Mouse (Mus musculus) gastrocnemius, postnatal 25 days (tissue): ENCODE results near the gene Acss1. TPM values are rescaled to one million over a fixed set of nuclear protein-coding genes. Genes with fewer than 3 reads are reported as not detected.
A peak's percentile ranks its signal among the peaks of the same experiment; 100 is the strongest.

Experiments used
- DNase-seq: peaks from one replicate; pipeline ENCODE4 v3.0.0; 2022
- total RNA-seq, 2 experiments: library from RNA; stranded (reverse); gene quantifications; 1 replicate in 1 of 2; 2 replicates in 1 of 2; pipeline ENCODE4 v1.2.3; 2021

The Acss1 gene
- total RNA-seq, 2 experiments from 2014 or later = 6.8 to 16.6 TPM

DNA sequence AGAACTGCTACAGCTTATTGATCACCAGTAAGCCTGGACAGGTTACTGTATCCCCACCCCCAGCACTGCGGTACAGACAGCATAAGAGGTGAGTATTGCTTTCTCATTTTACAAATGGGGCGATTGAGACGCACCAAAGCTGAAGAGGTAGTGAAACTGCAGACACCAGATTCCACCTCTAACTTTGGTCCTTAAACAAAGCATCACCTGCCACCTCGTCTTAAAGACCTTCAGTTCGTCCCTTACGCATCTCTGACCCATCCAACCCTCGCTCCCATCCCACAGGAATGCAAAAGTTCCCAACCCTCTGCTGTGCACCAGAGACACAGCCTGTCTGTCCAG lies 1.6 kb downstream of the Acss1 start:
- no peak for DNase-seq

DNA sequence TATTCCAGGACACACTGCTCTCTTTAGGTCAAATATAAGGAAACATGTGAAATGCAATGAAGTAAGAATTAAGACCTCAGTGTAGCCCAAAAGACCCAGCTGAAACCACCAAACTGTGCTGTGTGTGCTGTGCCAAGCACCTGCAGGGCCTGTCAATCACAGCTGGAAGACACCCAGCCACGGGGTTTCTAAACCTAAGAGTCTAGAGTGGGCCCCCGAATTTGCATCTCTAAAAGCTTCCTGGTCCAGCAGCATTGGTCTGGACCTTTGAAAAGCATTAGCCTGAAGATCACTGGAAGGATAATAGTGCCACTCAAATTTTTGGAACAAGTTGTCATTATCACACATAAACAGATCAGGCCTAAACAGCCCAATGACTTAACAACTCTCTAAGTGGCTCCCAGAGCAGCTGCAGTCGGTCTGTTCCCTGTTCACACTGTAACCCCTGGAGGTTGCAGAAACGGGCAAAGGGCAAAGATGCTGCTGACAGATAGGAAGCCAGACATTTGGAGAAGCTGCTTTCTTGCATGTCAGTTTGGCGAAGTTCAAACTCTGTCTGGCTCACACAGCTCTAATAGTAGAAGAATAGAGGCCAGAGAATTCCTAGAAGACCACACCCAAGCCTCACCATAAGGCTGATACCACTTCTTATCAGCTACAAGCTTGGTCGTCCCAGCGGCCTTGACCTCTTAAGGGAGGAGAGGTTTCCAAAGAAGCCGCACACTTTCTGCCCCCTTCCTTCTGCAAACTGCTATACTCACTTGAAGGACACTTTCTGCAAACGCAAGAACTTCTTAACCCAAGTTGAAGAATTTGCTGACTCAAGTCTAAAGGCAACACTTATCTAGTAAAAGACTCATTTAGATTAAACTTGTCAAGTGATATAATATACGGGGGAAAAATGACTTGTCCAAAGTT lies 2.5 kb downstream of the Acss1 start:
- DNase-seq = no peak

DNA sequence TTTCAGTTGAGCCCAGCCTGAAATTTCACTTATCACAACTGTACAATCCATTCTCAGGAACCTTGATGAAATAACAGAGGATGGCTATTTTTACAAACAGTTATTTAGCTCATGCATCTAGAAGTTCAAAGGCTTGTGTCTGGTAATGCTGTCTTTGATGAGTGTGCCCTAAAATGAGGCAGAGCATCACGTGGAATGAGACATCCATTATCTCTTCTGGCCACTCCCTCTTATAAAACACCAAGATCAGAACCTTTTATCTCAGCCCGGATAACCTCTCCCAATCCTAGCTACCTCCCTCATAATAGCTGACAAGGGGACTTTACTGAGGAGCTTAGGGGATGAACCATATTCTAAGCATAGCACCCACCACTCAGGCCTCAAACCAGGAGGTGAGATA lies 3.3 kb downstream of the Acss1 start:
- no peak for DNase-seq

DNA sequence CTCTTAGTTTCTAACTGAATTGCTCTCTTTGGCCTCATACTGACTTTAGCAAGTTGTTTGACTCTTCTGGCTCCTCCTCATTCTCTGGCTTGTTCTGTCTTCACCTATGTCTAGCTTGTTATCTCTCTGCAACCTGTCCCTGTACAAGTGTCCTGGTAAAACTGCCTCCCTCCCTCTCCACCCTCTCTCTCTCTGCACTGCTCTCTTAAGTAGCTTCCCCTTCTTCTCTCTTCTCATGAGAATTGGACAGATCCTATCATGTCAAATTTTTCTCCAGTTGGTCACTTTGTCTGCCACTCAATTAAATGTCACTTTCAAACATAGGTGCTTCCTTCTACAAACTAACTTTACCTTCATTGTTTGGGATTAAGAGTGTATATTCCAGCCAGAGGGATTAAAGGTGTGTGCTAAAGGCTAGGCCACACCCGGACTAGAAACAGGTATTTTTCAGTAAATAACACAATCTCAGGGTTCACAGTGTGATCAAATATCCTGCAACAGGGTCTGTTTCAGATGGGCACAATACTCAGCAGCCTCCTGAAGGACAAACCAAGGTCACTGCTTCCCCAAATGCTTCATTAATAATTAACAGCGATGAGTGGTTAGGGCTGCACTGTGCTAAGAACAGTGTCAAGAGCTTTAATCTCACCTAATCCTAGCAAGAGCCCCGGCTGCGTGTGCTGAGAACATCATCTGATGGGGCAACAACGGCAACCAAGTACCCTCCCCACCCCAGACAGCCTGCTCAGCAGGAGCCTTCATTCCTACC lies 4.0 kb downstream of the Acss1 start:
- no peak for DNase-seq

- DNase-seq = no peak
Measured at GRCm38 (mm10) chr2:150663255-150663654, 5.0 kb downstream of the Acss1 start.

- no peak for DNase-seq
Measured at GRCm38 (mm10) chr2:150662007-150662406, 6.3 kb downstream of the Acss1 start.

GRCm38 (mm10) chr2:150660668-150661451 lies 7.4 kb downstream of the Acss1 start:
- DNase-seq = no peak

DNA sequence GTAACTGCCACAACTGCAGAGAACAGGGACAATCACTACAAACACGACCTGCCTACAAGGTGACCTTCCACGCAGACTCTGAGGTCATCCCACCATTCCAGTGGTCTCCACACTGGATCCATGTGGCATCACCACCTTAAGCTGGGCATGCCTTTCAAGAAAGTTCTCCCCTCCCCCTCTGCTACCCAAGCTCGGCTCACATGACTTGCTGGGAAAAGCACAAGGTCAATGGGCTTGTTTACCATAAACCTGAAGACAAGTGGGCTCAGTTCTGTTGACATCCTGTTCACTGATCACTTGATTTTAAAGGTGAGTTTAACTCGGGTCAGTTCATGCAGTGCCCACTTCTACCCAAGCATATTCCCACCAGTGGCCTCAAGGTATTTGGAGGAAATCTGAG lies 8.3 kb downstream of the Acss1 start:
- no peak for DNase-seq

DNA sequence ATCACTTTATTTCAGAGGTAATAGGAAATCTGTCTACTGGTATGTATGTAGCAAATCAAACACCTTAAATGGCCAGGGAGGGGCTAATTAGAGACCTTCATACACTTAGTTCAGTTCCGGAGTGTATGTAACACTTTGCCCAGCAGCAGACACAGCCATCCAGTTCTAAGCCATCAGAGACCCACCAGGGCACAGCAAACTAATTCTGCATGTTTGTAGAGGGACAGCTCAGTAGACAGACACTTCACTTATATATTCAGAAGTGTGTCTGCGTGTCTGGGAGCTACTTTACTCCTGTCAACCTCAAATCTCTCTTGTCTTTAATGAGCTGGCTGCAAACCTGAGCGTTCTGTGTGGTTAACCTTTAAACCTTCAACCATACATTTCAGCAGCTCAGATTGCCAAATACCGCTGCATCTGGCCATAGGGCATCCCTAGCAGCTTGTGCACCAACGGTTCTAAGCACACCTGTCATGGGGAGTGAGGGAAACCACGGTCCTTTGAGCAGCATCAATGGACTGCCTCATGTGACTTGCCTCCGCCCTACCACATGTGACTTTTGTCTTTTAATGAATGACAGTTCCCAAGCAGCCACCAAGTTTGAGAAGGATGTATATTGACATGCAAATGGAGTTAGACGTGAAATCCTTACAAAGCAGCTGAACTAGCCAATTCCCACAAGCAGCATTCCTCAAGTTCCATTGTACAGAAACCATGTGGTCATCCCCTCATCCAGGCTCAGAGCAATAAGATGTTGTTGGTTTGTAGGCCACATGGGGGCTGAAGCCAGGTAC lies 11.1 kb downstream of the Acss1 start:
- no peak for DNase-seq

- DNase-seq = no peak
Measured at GRCm38 (mm10) chr2:150656112-150656511, 12.2 kb downstream of the Acss1 start.

DNA sequence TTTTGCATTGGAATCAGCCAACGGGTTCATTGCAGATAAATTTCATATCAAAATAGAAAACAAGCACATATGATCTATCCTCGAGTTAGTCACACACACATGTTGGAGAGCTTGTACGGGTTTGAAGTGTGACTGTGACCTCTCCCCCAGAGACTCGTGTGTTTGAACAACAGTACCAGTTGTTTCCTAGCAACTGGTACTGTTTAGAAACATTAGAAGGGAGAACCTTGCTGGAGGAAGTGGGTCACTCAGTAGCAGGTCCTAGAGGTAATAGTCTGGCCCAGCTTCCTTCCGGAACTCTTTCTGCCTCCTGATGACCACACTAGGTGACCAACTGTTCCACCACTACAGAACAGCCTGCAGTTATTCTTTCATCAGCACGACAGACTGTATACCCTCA lies 13.0 kb downstream of the Acss1 start:
- DNase-seq = no peak

GRCm38 (mm10) chr2:150654814-150655213 lies 13.5 kb downstream of the Acss1 start:
- no peak for DNase-seq

- no peak for DNase-seq
Measured at GRCm38 (mm10) chr2:150651366-150651765, 16.9 kb downstream of the Acss1 start.

DNA sequence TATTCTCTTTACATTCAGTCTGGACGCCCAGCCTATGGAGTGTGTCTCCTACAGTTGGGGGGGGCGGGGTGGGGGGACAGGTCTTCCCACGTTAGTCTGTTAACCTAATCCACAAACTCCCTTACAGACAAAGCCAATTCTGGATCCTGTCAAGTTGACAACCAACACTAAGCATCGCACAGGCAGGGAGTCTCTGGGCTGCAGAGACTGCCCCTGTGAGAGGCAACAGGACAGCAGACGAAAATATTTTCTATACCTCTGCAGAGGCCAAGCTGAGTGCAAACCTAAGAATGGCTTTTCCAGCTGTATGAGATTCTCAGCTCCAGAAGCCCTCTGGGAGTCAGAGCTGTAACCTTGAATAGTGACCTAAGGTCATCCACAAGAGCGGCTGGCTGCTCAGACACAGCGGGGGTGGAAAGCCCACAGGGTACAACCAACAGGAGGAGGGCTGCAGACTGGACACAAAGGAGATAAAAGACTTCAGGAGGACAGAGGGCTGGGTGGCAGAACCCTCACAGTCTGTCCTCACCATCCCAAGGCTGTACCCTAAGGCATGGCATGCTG lies 17.7 kb downstream of the Acss1 start:
- DNase-seq = no peak

- DNase-seq = peak; percentile 60
Measured at GRCm38 (mm10) chr2:150648300-150648895, 19.9 kb downstream of the Acss1 start.

DNA sequence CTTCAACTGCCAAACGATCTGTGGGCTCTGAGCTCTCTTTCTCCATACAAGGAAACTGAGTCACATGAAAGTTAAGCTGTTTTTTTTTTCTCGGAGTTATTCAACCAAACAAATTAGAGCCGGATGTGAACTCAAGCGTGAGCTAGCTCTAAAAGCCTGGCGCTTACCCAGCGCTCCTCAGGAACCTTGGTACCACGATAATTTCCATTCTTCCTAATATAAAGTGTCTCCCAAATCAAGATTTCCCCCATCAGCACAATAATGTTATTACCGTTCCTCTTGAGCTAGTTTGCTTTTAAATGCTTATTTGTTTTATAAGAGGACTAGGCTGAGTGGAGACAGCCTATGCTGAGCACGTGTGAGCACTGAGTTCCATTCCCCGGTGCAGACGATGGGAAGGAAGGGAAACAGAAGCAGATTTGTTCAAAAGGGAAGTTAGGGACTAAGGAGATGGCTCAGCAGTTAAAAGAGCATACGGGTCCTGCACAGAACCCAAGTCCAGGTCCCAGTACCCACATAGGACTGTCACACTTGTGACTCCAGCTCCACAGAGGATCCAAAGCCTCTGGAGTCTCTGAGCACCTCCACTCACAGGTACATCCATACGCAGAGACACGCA lies 20.5 kb downstream of the Acss1 start:
- no peak for DNase-seq

- no peak for DNase-seq
Measured at GRCm38 (mm10) chr2:150646411-150647121, 21.7 kb downstream of the Acss1 start.

DNA sequence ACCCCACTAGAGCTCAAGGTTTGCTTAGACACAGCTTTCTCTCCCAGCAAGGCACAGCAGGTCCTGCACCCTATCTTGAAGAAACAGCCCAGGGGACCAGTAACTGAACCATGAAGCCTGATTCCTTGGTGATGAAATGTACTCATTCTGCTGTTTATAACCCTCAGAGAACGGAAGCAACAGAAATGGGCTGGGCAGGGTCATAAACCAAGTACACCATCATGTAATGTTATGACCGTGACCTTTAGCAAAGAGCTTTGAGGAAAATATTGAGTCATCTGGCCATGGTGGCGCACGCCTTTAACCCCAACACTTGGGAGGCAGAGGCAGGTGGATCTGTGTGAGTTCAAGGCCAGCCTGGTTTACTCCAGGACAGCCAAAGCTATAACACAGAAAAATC lies 23.1 kb downstream of the Acss1 start:
- no peak for DNase-seq

DNA sequence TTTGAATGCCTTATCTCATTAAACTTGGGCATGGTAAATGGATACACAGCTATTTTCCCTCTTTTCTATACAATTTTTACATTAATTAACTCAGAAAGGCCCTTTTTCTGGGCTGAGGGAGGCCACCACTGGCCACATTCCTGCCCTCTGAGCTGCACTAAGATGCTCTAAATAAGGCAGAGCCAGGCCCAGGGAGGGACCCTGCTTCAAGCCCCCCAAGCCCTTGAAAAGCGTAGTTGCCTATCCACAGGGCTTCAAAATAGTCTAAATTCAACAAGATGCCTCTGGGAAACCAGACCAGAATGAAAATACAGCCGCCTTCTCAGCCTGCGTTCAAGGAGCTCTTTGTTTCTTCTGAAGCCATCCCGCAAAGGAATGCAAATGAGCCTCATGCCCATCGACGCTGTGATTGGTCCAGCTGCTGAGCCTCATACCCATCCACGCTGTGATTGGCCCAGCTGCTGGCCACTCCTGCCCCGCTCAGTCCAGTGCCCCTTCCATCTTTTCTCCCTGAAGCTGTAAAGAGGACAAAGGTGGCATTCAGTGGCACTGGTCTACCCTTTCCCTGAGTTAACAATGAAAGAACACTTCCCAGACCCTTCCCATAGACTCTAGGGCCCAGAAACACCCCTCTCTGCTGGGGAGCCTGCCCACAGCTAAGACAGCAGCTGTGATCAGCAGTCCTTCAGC lies 24.4 kb downstream of the Acss1 start:
- no peak for DNase-seq
